Mouse (Mus musculus): ENCODE data around the gene Gpr157. TPM values are rescaled to one million over a fixed set of nuclear protein-coding genes. Genes with fewer than 3 reads are reported as not detected.

The Gpr157 gene
- polyA plus RNA-seq, 1 experiment from 2014 or later = 0.29 TPM

DNA sequence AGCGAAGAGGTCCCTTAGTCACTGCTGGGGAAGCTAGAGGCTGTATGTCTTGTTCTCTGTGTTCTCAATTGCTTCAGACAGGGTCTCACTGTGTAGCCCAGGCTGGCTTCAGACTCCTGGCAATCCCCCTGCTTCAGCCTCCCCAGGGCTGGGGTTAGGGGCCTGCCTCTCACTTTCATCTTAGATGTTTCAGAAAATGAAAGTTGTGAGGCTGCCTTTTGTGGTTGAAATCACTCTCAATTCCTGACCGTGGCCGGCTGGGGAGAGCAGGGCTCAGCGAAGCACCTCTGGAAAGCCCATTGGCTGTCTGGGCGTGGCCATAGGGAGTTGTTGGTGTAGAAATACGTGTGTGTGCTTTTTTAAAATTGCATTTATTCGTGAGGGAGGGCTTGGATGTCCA lies 9.1 kb downstream of the Gpr157 start:
- Histone ChIP-seq H3K9ac (no peak overlapping the region), H3K27me3 (peaks cover 18% of the 10 kb centered on the region), H3K9me3 (no peaks in the 10 kb centered on the region), H3K4me2 (no peak overlapping the region), H3K36me3 (no peaks in the 10 kb centered on the region), H3K4me1 (replicated peaks) (peaks cover 11% of the 10 kb centered on the region), H3K4me3 (no peak overlapping the region), H3K27ac (no peak overlapping the region)
- ATAC-seq (ENCODE audit: low FRiP score) = no peak
- WGBS = 75% methylated on average over 7 of the region's 7 CpGs

- peaks cover 15% of the 10 kb centered on the region for H3K27me3 ChIP-seq
- no peak overlapping the region for H3K4me3 ChIP-seq
- peaks cover 11% of the 10 kb centered on the region for H3K4me1 ChIP-seq (replicated peaks)
- H3K4me2 ChIP-seq = no peak overlapping the region
- H3K36me3 ChIP-seq = no peaks in the 10 kb centered on the region
- H3K27ac ChIP-seq = no peak overlapping the region
- ATAC-seq (ENCODE audit: low FRiP score) = no peak
- no peak overlapping the region for H3K9ac ChIP-seq
- no peaks in the 10 kb centered on the region for H3K9me3 ChIP-seq
- 95% methylated on average over 4 of the region's 4 CpGs for WGBS
These were observed 10.7 kb downstream of the Gpr157 start for GRCm38 (mm10) chr4:150097847-150098246.

- no peak overlapping the region for H3K4me2 ChIP-seq
- ATAC-seq (ENCODE audit: low FRiP score) = 0 out of 2 replicates have a peak, but pooled peaks have one; percentile 59
- peaks cover 10% of the 10 kb centered on the region for H3K4me1 ChIP-seq (replicated peaks)
- peaks cover 15% of the 10 kb centered on the region for H3K27me3 ChIP-seq
- no peak overlapping the region for H3K9ac ChIP-seq
- no peak overlapping the region for H3K4me3 ChIP-seq
- H3K36me3 ChIP-seq = no peaks in the 10 kb centered on the region
- H3K27ac ChIP-seq = no peak overlapping the region
- 21% methylated on average over 10 of the region's 10 CpGs for WGBS
- no peaks in the 10 kb centered on the region for H3K9me3 ChIP-seq
These were observed 11.7 kb downstream of the Gpr157 start for GRCm38 (mm10) chr4:150098880-150099279.

GRCm38 (mm10) chr4:150102822-150103221 lies 15.7 kb downstream of the Gpr157 start:
- Histone ChIP-seq H3K27ac (no peak overlapping the region), H3K9ac (no peak overlapping the region), H3K27me3 (peaks cover 11% of the 10 kb centered on the region; the same call in 1 of the 2 replicates), H3K4me3 (no peak overlapping the region), H3K4me1 (replicated peaks) (no peaks in the 10 kb centered on the region), H3K9me3 (no peaks in the 10 kb centered on the region), H3K36me3 (no peaks in the 10 kb centered on the region), H3K4me2 (no peak overlapping the region)
- ATAC-seq (ENCODE audit: low FRiP score) = no peak
- whole genome bisulfite sequencing = 96% methylated on average over 7 of the region's 7 CpGs

GRCm38 (mm10) chr4:150105671-150106070 lies 18.5 kb downstream of the Gpr157 start:
- H3K36me3 ChIP-seq = no peaks in the 10 kb centered on the region
- WGBS = 72% methylated on average over 7 of the region's 7 CpGs
- H3K9ac ChIP-seq = no peak overlapping the region
- no peaks in the 10 kb centered on the region for H3K9me3 ChIP-seq
- no peak overlapping the region for H3K4me2 ChIP-seq
- H3K4me1 ChIP-seq (replicated peaks) = no peaks in the 10 kb centered on the region
- no peak for ATAC-seq (ENCODE audit: low FRiP score)
- H3K27me3 ChIP-seq = no peaks in the 10 kb centered on the region
- no peak overlapping the region for H3K4me3 ChIP-seq
- H3K27ac ChIP-seq = no peak overlapping the region

DNA sequence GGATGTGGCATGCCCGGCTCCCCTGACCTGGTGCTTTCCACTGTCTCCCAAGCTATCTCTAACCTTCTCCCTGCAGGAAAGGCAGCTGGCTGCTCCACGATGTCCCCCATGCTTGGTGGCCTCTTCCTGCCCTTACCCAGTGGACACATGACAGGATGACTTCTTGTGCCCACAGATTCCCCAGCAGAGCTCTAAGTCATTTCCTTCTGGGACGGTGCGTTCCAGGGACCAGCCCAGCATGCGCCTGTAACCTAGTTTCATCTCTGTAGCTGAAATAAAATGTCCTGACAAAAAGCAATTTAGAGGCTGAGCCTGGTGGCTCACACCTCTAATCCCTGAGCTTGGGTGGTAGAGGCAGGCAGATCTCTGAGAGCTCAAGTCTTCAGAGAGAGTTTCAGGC lies 19.5 kb downstream of the Gpr157 start:
- Histone ChIP-seq H3K27me3 (no peaks in the 10 kb centered on the region), H3K4me2 (no peak overlapping the region), H3K4me1 (replicated peaks) (no peaks in the 10 kb centered on the region), H3K27ac (no peak overlapping the region), H3K36me3 (no peaks in the 10 kb centered on the region), H3K4me3 (no peak overlapping the region), H3K9ac (no peak overlapping the region), H3K9me3 (no peaks in the 10 kb centered on the region)
- no peak for ATAC-seq (ENCODE audit: low FRiP score)
- WGBS = 77% methylated on average over 5 of the region's 5 CpGs

DNA sequence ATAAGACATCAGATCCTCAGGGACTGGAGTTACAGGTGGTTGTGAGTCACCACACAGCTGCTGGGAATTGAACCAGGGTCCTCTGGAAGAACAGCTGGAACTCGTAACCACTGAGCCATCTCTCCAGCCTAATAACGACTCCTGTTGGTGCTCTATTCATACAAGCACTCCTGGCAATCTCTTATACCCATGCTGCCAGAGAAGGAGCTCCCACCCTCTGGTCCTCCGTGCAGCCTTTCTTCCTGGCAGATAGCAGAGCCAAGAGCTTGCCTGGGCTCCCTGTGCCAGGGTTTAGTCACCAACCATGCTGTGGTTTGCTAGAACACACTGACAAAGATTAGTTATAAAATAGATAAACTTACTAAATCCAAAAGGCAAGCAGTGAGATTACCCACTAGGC lies 22.5 kb downstream of the Gpr157 start:
- H3K27ac ChIP-seq = no peak overlapping the region
- ATAC-seq (ENCODE audit: low FRiP score) = no peak
- H3K27me3 ChIP-seq = no peaks in the 10 kb centered on the region
- H3K4me2 ChIP-seq = no peak overlapping the region
- H3K9me3 ChIP-seq = no peaks in the 10 kb centered on the region
- H3K4me1 ChIP-seq (replicated peaks) = peaks cover 3% of the 10 kb centered on the region
- no peaks in the 10 kb centered on the region for H3K36me3 ChIP-seq
- 65% methylated on average over 3 of the region's 3 CpGs for WGBS
- no peak overlapping the region for H3K9ac ChIP-seq
- H3K4me3 ChIP-seq = no peak overlapping the region

DNA sequence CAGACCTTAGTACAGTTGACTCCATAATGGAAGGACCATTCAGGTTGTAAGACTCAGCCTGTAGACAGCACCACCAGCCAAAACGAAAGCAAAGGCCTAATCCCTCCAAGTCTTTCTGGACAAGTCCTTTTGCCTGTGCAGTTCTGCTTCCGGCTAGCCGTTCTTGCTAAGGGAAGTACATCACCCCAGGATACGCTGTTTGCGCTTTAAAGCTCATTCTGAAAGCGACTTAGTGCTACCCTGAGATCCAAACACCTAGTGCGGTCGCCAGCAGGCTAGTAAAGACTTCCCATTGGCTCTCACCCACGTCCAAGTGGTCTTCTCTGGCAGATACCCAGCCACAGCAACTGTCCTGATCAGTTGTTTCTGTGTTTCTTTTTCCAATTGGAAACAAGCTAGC lies 23.2 kb downstream of the Gpr157 start:
- Histone ChIP-seq H3K9ac (no peak overlapping the region), H3K27me3 (no peaks in the 10 kb centered on the region), H3K4me2 (no peak overlapping the region), H3K9me3 (no peaks in the 10 kb centered on the region), H3K27ac (no peak overlapping the region), H3K36me3 (no peaks in the 10 kb centered on the region), H3K4me1 (replicated peaks) (peaks cover 3% of the 10 kb centered on the region), H3K4me3 (no peak overlapping the region)
- no peak for ATAC-seq (ENCODE audit: low FRiP score)
- 77% methylated on average over 9 of the region's 9 CpGs for WGBS

DNA sequence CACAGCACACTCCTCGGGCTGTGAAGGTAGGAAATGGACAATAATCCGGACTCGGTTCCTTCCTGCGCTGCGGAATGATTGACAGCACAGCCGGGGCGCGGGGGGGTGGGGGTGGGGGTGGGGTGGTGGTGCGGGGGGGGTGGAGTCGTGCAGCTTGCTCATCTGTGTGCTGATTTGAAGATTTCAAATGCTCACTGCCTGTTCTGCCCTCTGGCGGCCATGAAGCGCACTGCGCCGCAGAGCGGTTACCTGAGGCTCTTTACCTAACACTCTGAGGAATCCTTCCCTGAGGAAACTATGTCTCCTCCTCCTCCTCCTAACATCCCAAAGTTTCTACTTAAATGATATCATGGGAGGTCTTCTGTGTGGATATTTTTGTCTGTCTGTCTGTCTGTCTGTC lies 25.7 kb downstream of the Gpr157 start:
- ATAC-seq (ENCODE audit: low FRiP score) = 0 out of 2 replicates have a peak, but pooled peaks have one; percentile 5
- H3K4me2 ChIP-seq = peak overlapping the region; percentile 42
- H3K27ac ChIP-seq = no peak overlapping the region
- no peaks in the 10 kb centered on the region for H3K9me3 ChIP-seq
- no peaks in the 10 kb centered on the region for H3K27me3 ChIP-seq
- WGBS = 8% methylated on average over 15 of the region's 15 CpGs
- no peak overlapping the region for H3K4me3 ChIP-seq
- no peak overlapping the region for H3K9ac ChIP-seq
- peaks cover 3% of the 10 kb centered on the region for H3K4me1 ChIP-seq (replicated peaks)
- no peaks in the 10 kb centered on the region for H3K36me3 ChIP-seq

- no peak overlapping the region for H3K9ac ChIP-seq
- no peaks in the 10 kb centered on the region for H3K27me3 ChIP-seq
- no peak for ATAC-seq (ENCODE audit: low FRiP score)
- H3K4me2 ChIP-seq = no peak overlapping the region
- H3K27ac ChIP-seq = no peak overlapping the region
- peaks cover 14% of the 10 kb centered on the region for H3K4me1 ChIP-seq (replicated peaks)
- no peaks in the 10 kb centered on the region for H3K36me3 ChIP-seq
- no peaks in the 10 kb centered on the region for H3K9me3 ChIP-seq
- H3K4me3 ChIP-seq = no peak overlapping the region
- 92% methylated on average over 26 of the region's 26 CpGs for WGBS
These were observed 27.4 kb downstream of the Gpr157 start for GRCm38 (mm10) chr4:150114505-150115061.

- Histone ChIP-seq H3K4me2 (no peak overlapping the region), H3K36me3 (no peaks in the 10 kb centered on the region), H3K27me3 (no peaks in the 10 kb centered on the region), H3K4me3 (no peak overlapping the region), H3K9ac (no peak overlapping the region), H3K4me1 (replicated peaks) (peaks cover 19% of the 10 kb centered on the region), H3K9me3 (no peaks in the 10 kb centered on the region), H3K27ac (no peak overlapping the region)
- WGBS = 46% methylated on average over 5 of the region's 5 CpGs
- no peak for ATAC-seq (ENCODE audit: low FRiP score)
These were observed 30.1 kb downstream of the Gpr157 start for GRCm38 (mm10) chr4:150117311-150117710.

DNA sequence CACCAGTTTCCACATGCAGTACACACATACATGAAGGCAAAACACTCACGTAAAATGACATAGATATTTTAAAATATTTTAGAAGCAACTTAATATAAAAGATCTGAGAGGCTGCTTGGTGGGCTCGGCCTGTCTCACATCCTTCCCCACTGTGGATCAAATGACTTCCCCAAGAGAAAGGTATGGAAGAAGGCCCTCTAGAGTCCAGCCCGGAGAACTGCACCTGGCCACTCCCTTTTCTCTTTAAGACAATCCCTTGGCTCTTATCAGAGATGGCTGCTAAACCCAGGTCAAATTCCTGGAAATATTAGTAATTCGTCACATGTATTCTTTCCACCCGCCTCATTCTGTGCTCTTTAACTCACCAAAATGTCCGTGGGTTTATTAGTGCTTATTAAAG lies 31.0 kb downstream of the Gpr157 start:
- H3K4me3 ChIP-seq = no peak overlapping the region
- H3K4me1 ChIP-seq (replicated peaks) = peaks cover 15% of the 10 kb centered on the region
- 64% methylated on average over 6 of the region's 6 CpGs for WGBS
- H3K4me2 ChIP-seq = no peak overlapping the region
- ATAC-seq (ENCODE audit: low FRiP score) = no peak
- H3K36me3 ChIP-seq = no peaks in the 10 kb centered on the region
- no peak overlapping the region for H3K27ac ChIP-seq
- no peaks in the 10 kb centered on the region for H3K27me3 ChIP-seq
- H3K9me3 ChIP-seq = no peaks in the 10 kb centered on the region
- no peak overlapping the region for H3K9ac ChIP-seq

DNA sequence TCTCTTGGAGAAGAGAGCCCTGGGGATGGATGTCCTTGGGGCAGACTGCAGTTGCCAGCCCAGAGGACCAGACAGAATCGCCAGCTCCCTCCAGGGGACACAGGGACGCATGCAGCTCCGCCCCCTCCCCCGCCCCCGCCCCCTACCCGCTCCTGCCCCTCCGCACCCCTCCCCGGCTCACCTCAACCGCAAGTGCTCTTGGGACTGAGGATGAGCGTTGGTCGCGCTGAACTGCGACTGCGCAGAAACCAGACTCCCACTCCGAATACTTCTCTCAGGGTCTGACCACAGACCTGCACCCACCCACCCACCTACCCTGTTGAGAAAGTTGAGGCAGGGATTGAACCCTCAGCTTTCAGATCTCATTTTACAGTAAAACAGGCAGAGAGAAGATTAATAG lies 31.9 kb downstream of the Gpr157 start, which contains the start of gene Slc2a5:
Slc2a5 (plus strand) TSS at position 229 of the 400 bp plus-strand sequence.
- H3K9me3 ChIP-seq = no peaks in the 10 kb centered on the region
- H3K27ac ChIP-seq = no peak within 1 kb of the TSS
- no peak for ATAC-seq (ENCODE audit: low FRiP score)
- H3K4me2 ChIP-seq = peak within 1 kb of the TSS; percentile 41
- peak within 1 kb of the TSS; percentile 7; the same call in 1 of the 2 replicates for H3K4me3 ChIP-seq
- no peaks in the 10 kb centered on the region for H3K36me3 ChIP-seq
- H3K27me3 ChIP-seq = 0 out of 2 replicates have a peak, but pooled peaks cover 3% of the 10 kb centered on the region
- whole genome bisulfite sequencing = 7% methylated on average over 15 of the region's 15 CpGs
- peaks cover 15% of the 10 kb centered on the region for H3K4me1 ChIP-seq (replicated peaks)
- H3K9ac ChIP-seq = peak within 1 kb of the TSS; percentile 43; the same call in 1 of the 2 replicates
